Mouse (Mus musculus) liver, embryonic 13.5 days (tissue): ENCODE measurements around the gene Tmem192. TPM values are rescaled to one million over a fixed set of nuclear protein-coding genes. Genes with fewer than 3 reads are reported as not detected.

Experiments
- ATAC-seq: fragments of 200-750 bp; cut with Nextera tagmentation; 2 replicates; pipeline ENCODE4 v1.8.0; 2017; ENCODE audit warnings: low read depth, mild to moderate bottlenecking, moderate number of reproducible peaks, moderate library complexity
- DNase-seq: peaks from one replicate; pipeline ENCODE4 v3.0.0; 2022
- H3K27ac ChIP-seq: fragments of 300-500 bp; sonication (generic); 2 replicates; pipeline ENCODE4 v1.5.1; 2015; ENCODE audit warnings: moderate library complexity, mild to moderate bottlenecking, inconsistent platforms
- H3K27me3 ChIP-seq: fragments of 300-500 bp; sonication (generic); 2 replicates; pipeline ENCODE4 v1.6.1; 2015; ENCODE audit warnings: mild to moderate bottlenecking, inconsistent platforms
- H3K36me3 ChIP-seq: fragments of 300-500 bp; sonication (generic); 2 replicates; pipeline ENCODE4 v1.6.1; 2015; ENCODE audit warnings: mild to moderate bottlenecking, inconsistent platforms
- H3K4me1 ChIP-seq: fragments of 300-500 bp; sonication (generic); replicated peaks from 2 replicates; pipeline ENCODE4 v1.6.1; 2015; ENCODE audit warnings: inconsistent platforms
- H3K4me2 ChIP-seq: fragments of 300-500 bp; sonication (generic); 2 replicates; pipeline ENCODE4 v1.6.1; 2015; ENCODE audit warnings: inconsistent platforms, mild to moderate bottlenecking, moderate library complexity
- H3K4me3 ChIP-seq: fragments of 300-500 bp; sonication (generic); replicated peaks from 2 replicates; pipeline ENCODE4 v1.5.1; 2015; ENCODE audit warnings: mild to moderate bottlenecking, inconsistent platforms
- H3K9ac ChIP-seq: fragments of 300-500 bp; sonication (generic); 2 replicates; pipeline ENCODE4 v1.6.1; 2015; ENCODE audit warnings: mild to moderate bottlenecking, inconsistent platforms
- H3K9me3 ChIP-seq: fragments of 300-500 bp; sonication (generic); replicated peaks from 2 replicates; pipeline ENCODE4 v1.6.1; 2016; ENCODE audit warnings: inconsistent platforms
- WGBS: fragments of 180-500 bp; shearing (Covaris S2); methylation state at CpG from one replicate; pipeline ENCODE4 v1.1.7; 2015; ENCODE audit not compliant: insufficient replicate concordance; 5-methylcytosine and 5-hydroxymethylcytosine counted together
- polyA plus RNA-seq: library from polyadenylated mRNA; unstranded; fragments of >200 nt; fragmentation: Nextera tagmentation; extraction: Ambion mirVana; gene quantifications from 2 replicates; pipeline ENCODE4 v1.2.1, GENCODE M21; 2015

Gene Tmem192
- polyA plus RNA-seq = 16.7 and 17.6 TPM in 2 replicates

GRCm38 (mm10) chr8:64946820-64947697, at the start of gene Tmem192:
Gene Tmem192 (plus strand): TSS chr8:64947185.
- Histone ChIP-seq H3K4me1 (peaks cover 5% of the 10 kb centered on the region), H3K27me3 (no peaks in the 10 kb centered on the region), H3K27ac (peak within 1 kb of the TSS; percentile 76), H3K36me3 (no peaks in the 10 kb centered on the region), H3K4me3 (peak within 1 kb of the TSS; percentile 76), H3K9ac (peak within 1 kb of the TSS; percentile 76), H3K4me2 (peak within 1 kb of the TSS; percentile 87), H3K9me3 (no peaks in the 10 kb centered on the region)
- peak; percentile 96 for ATAC-seq
- 1% methylated on average over 62 of the region's 73 CpGs for whole genome bisulfite sequencing
- peak; percentile 92 for DNase-seq

GRCm38 (mm10) chr8:64898710-64899109, 48.3 kb upstream of the Tmem192 start:
- WGBS = 61% methylated on average over 4 of the region's 4 CpGs
- DNase-seq (no peak), ATAC-seq (no peak)
- no peak overlapping the region for H3K9ac ChIP-seq
- no peaks in the 10 kb centered on the region for H3K9me3 ChIP-seq
- no peak overlapping the region for H3K4me3 ChIP-seq
- no peak overlapping the region for H3K4me2 ChIP-seq
- no peaks in the 10 kb centered on the region for H3K4me1 ChIP-seq
- no peaks in the 10 kb centered on the region for H3K27me3 ChIP-seq
- no peaks in the 10 kb centered on the region for H3K36me3 ChIP-seq
- no peak overlapping the region for H3K27ac ChIP-seq

GRCm38 (mm10) chr8:64900645-64901044, 46.3 kb upstream of the Tmem192 start:
- DNase-seq (no peak), ATAC-seq (no peak)
- 66% methylated on average over 3 of the region's 3 CpGs for WGBS

GRCm38 (mm10) chr8:64901527-64902156, 45.3 kb upstream of the Tmem192 start:
- Histone ChIP-seq H3K4me3 (no peak overlapping the region), H3K27me3 (no peaks in the 10 kb centered on the region), H3K4me1 (no peaks in the 10 kb centered on the region), H3K9me3 (no peaks in the 10 kb centered on the region), H3K36me3 (no peaks in the 10 kb centered on the region), H3K27ac (no peak overlapping the region), H3K4me2 (no peak overlapping the region), H3K9ac (no peak overlapping the region)
- ATAC-seq = no peak
- 49% methylated on average over 7 of the region's 7 CpGs for WGBS
- no peak for DNase-seq

More at GRCm38 (mm10) chr8:64900645-64901044, 46.3 kb upstream of the Tmem192 start:
- no peak overlapping the region for H3K9ac ChIP-seq
- no peak overlapping the region for H3K4me2 ChIP-seq
- no peaks in the 10 kb centered on the region for H3K4me1 ChIP-seq
- no peaks in the 10 kb centered on the region for H3K36me3 ChIP-seq
- no peaks in the 10 kb centered on the region for H3K27me3 ChIP-seq
- H3K9me3 ChIP-seq = no peaks in the 10 kb centered on the region
- H3K27ac ChIP-seq = no peak overlapping the region
- no peak overlapping the region for H3K4me3 ChIP-seq

GRCm38 (mm10) chr8:64902191-64902590, 44.8 kb upstream of the Tmem192 start:
- H3K9ac ChIP-seq = no peak overlapping the region
- DNase-seq = no peak
- H3K27me3 ChIP-seq = no peaks in the 10 kb centered on the region
- H3K4me2 ChIP-seq = no peak overlapping the region
- ATAC-seq = no peak
- H3K4me3 ChIP-seq = no peak overlapping the region
- no peaks in the 10 kb centered on the region for H3K36me3 ChIP-seq
- H3K9me3 ChIP-seq = no peaks in the 10 kb centered on the region
- no peaks in the 10 kb centered on the region for H3K4me1 ChIP-seq
- H3K27ac ChIP-seq = no peak overlapping the region
- WGBS = 77% methylated on average over 12 of the region's 12 CpGs

GRCm38 (mm10) chr8:64903778-64904177, 43.2 kb upstream of the Tmem192 start:
- no peak overlapping the region for H3K4me3 ChIP-seq
- no peak for DNase-seq
- H3K27ac ChIP-seq = no peak overlapping the region
- H3K9me3 ChIP-seq = no peaks in the 10 kb centered on the region
- ATAC-seq = no peak
- H3K4me1 ChIP-seq = no peaks in the 10 kb centered on the region
- no peak overlapping the region for H3K9ac ChIP-seq
- H3K27me3 ChIP-seq = no peaks in the 10 kb centered on the region
- H3K4me2 ChIP-seq = no peak overlapping the region
- H3K36me3 ChIP-seq = no peaks in the 10 kb centered on the region
- 53% methylated on average over 3 of the region's 3 CpGs for WGBS

- Histone ChIP-seq H3K4me3 (no peak overlapping the region), H3K4me2 (no peak overlapping the region), H3K27me3 (no peaks in the 10 kb centered on the region), H3K9me3 (no peaks in the 10 kb centered on the region), H3K36me3 (no peaks in the 10 kb centered on the region), H3K4me1 (no peaks in the 10 kb centered on the region), H3K27ac (no peak overlapping the region), H3K9ac (no peak overlapping the region)
- WGBS = 74% methylated on average over 2 of the region's 2 CpGs
- DNase-seq (no peak), ATAC-seq (no peak)
These were observed 37.0 kb upstream of the Tmem192 start for GRCm38 (mm10) chr8:64910026-64910425.

- Histone ChIP-seq H3K4me1 (no peaks in the 10 kb centered on the region), H3K27ac (no peak overlapping the region), H3K27me3 (no peaks in the 10 kb centered on the region), H3K4me2 (no peak overlapping the region), H3K9ac (no peak overlapping the region), H3K9me3 (no peaks in the 10 kb centered on the region), H3K4me3 (no peak overlapping the region), H3K36me3 (no peaks in the 10 kb centered on the region)
- no peak for ATAC-seq
- WGBS = 74% methylated on average over 5 of the region's 5 CpGs
- DNase-seq = no peak
These were observed 30.2 kb upstream of the Tmem192 start for GRCm38 (mm10) chr8:64916793-64917192.

GRCm38 (mm10) chr8:64923329-64923728, 23.7 kb upstream of the Tmem192 start:
- H3K9ac ChIP-seq = no peak overlapping the region
- H3K4me2 ChIP-seq = no peak overlapping the region
- no peak overlapping the region for H3K4me3 ChIP-seq
- no peak for DNase-seq
- no peaks in the 10 kb centered on the region for H3K4me1 ChIP-seq
- no peaks in the 10 kb centered on the region for H3K27me3 ChIP-seq
- H3K36me3 ChIP-seq = no peaks in the 10 kb centered on the region
- H3K27ac ChIP-seq = no peak overlapping the region
- H3K9me3 ChIP-seq = no peaks in the 10 kb centered on the region
- WGBS = 69% methylated on average over 3 of the region's 3 CpGs
- no peak for ATAC-seq

- Histone ChIP-seq H3K4me1 (no peaks in the 10 kb centered on the region), H3K27me3 (no peaks in the 10 kb centered on the region), H3K4me2 (no peak overlapping the region), H3K9ac (no peak overlapping the region), H3K27ac (no peak overlapping the region), H3K36me3 (no peaks in the 10 kb centered on the region), H3K4me3 (no peak overlapping the region), H3K9me3 (no peaks in the 10 kb centered on the region)
- DNase-seq (no peak), ATAC-seq (no peak)
- WGBS = 72% methylated on average over 4 of the region's 4 CpGs
These were observed 21.2 kb upstream of the Tmem192 start for GRCm38 (mm10) chr8:64925762-64926161.

- Histone ChIP-seq H3K27ac (no peak overlapping the region), H3K4me3 (no peak overlapping the region), H3K27me3 (no peaks in the 10 kb centered on the region), H3K4me2 (no peak overlapping the region), H3K9ac (no peak overlapping the region), H3K36me3 (no peaks in the 10 kb centered on the region), H3K4me1 (no peaks in the 10 kb centered on the region), H3K9me3 (no peaks in the 10 kb centered on the region)
- no peak for ATAC-seq
- no peak for DNase-seq
- WGBS = 60% methylated on average over 3 of the region's 3 CpGs
These were observed 20.6 kb upstream of the Tmem192 start for GRCm38 (mm10) chr8:64926355-64926754.
